Mouse (Mus musculus) kidney, embryonic 15.5 days (tissue): Measurements from ENCODE around the gene Cd82. TPM values are rescaled to one million over a fixed set of nuclear protein-coding genes. Genes with fewer than 3 reads are reported as not detected.

ENCODE experiments used
- ATAC-seq: fragments of 200-750 bp; cut with Nextera tagmentation; replicated peaks from 2 replicates; pipeline ENCODE4 v1.8.0; 2017; ENCODE audit warnings: moderate TSS enrichment; ENCODE audit not compliant: low FRiP score
- H3K27ac ChIP-seq: fragments of 300-500 bp; sonication (generic); 2 replicates; pipeline ENCODE4 v1.5.1; 2015; ENCODE audit warnings: mild to moderate bottlenecking, inconsistent platforms
- H3K27me3 ChIP-seq: fragments of 300-500 bp; sonication (generic); 2 replicates; pipeline ENCODE4 v1.6.1; 2015; ENCODE audit warnings: inconsistent platforms
- H3K36me3 ChIP-seq: fragments of 300-500 bp; sonication (generic); 2 replicates; pipeline ENCODE4 v1.6.1; 2015; ENCODE audit warnings: inconsistent platforms
- H3K4me1 ChIP-seq: fragments of 300-500 bp; sonication (generic); 2 replicates; pipeline ENCODE4 v1.6.1; 2015; ENCODE audit warnings: inconsistent platforms
- H3K4me2 ChIP-seq: fragments of 300-500 bp; sonication (generic); 2 replicates; pipeline ENCODE4 v1.6.1; 2015; ENCODE audit warnings: moderate library complexity, mild to moderate bottlenecking, inconsistent platforms
- H3K4me3 ChIP-seq: fragments of 300-500 bp; sonication (generic); replicated peaks from 2 replicates; pipeline ENCODE4 v1.5.1; 2015; ENCODE audit warnings: mild to moderate bottlenecking, inconsistent platforms
- H3K9ac ChIP-seq: fragments of 300-500 bp; sonication (generic); 2 replicates; pipeline ENCODE4 v1.6.1; 2015; ENCODE audit warnings: mild to moderate bottlenecking, inconsistent platforms
- H3K9me3 ChIP-seq: fragments of 300-500 bp; sonication (generic); replicated peaks from 2 replicates; pipeline ENCODE4 v1.6.1; 2016; ENCODE audit warnings: inconsistent platforms
- WGBS: fragments of 180-500 bp; shearing (Covaris S2); methylation state at CpG from one replicate; pipeline ENCODE4 v1.1.7; 2015; ENCODE audit warnings: mixed read lengths; 5-methylcytosine and 5-hydroxymethylcytosine counted together
- polyA plus RNA-seq: library from polyadenylated mRNA; unstranded; fragments of >200 nt; fragmentation: Nextera tagmentation; extraction: Ambion mirVana; gene quantifications from 2 replicates; pipeline ENCODE4 v1.2.1, GENCODE M21; 2015

Gene Cd82
- polyA plus RNA-seq, 1 experiment from 2014 or later = 47.8 TPM

GRCm38 (mm10) chr2:93460786-93461469 is 2.0 kb downstream of the Cd82 start:
- Histone ChIP-seq H3K4me3 (peak overlapping the region; percentile 60), H3K36me3 (no peaks in the 10 kb centered on the region), H3K9ac (no peak overlapping the region), H3K4me2 (peak overlapping the region; percentile 87), H3K4me1 (peaks cover 63% of the 10 kb centered on the region), H3K27ac (no peak overlapping the region), H3K27me3 (peaks cover 4% of the 10 kb centered on the region; the same call in 1 of the 2 replicates), H3K9me3 (no peaks in the 10 kb centered on the region)
- WGBS = 79% methylated on average over 6 of the region's 6 CpGs
- ATAC-seq = no peak

- 59% methylated on average over 7 of the region's 7 CpGs for WGBS
- H3K4me2 ChIP-seq = no peak overlapping the region
- H3K36me3 ChIP-seq = no peaks in the 10 kb centered on the region
- no peak overlapping the region for H3K4me3 ChIP-seq
- H3K9me3 ChIP-seq = no peaks in the 10 kb centered on the region
- H3K9ac ChIP-seq = 0 out of 2 replicates have a peak overlapping the region, but pooled peaks have one; percentile 0
- 0 out of 2 replicates have a peak, but pooled peaks cover 4% of the 10 kb centered on the region for H3K27me3 ChIP-seq
- peak overlapping the region; percentile 73 for H3K27ac ChIP-seq
- ATAC-seq = no peak
- H3K4me1 ChIP-seq = peaks cover 70% of the 10 kb centered on the region
Observed at GRCm38 (mm10) chr2:93459208-93459920, 3.6 kb downstream of the Cd82 start.

GRCm38 (mm10) chr2:93458332-93459207 is 4.4 kb downstream of the Cd82 start:
- no peak for ATAC-seq
- WGBS = 50% methylated on average over 8 of the region's 8 CpGs
- H3K4me1 ChIP-seq = peaks cover 74% of the 10 kb centered on the region

GRCm38 (mm10) chr2:93457426-93458130 is 5.4 kb downstream of the Cd82 start:
- H3K4me3 ChIP-seq = no peak overlapping the region
- H3K36me3 ChIP-seq = no peaks in the 10 kb centered on the region
- H3K4me1 ChIP-seq = peaks cover 67% of the 10 kb centered on the region
- H3K27ac ChIP-seq = 0 out of 2 replicates have a peak overlapping the region, but pooled peaks have one; percentile 13
- ATAC-seq = no peak
- H3K9ac ChIP-seq = no peak overlapping the region
- H3K9me3 ChIP-seq = no peaks in the 10 kb centered on the region
- 71% methylated on average over 6 of the region's 6 CpGs for WGBS
- H3K4me2 ChIP-seq = no peak overlapping the region
- H3K27me3 ChIP-seq = 0 out of 2 replicates have a peak, but pooled peaks cover 4% of the 10 kb centered on the region

More at GRCm38 (mm10) chr2:93458332-93459207, 4.4 kb downstream of the Cd82 start:
- Histone ChIP-seq H3K9me3 (no peaks in the 10 kb centered on the region), H3K36me3 (no peaks in the 10 kb centered on the region), H3K9ac (0 out of 2 replicates have a peak overlapping the region, but pooled peaks have one; percentile 0), H3K27me3 (0 out of 2 replicates have a peak, but pooled peaks cover 4% of the 10 kb centered on the region), H3K4me3 (no peak overlapping the region), H3K27ac (peak overlapping the region; percentile 73), H3K4me2 (no peak overlapping the region)

- Histone ChIP-seq H3K4me1 (peaks cover 70% of the 10 kb centered on the region), H3K9ac (no peak overlapping the region), H3K4me2 (no peak overlapping the region), H3K36me3 (no peaks in the 10 kb centered on the region), H3K27me3 (0 out of 2 replicates have a peak, but pooled peaks cover under 1% of the 10 kb centered on the region), H3K4me3 (no peak overlapping the region), H3K27ac (no peak overlapping the region), H3K9me3 (no peaks in the 10 kb centered on the region)
- WGBS = 51% methylated on average over 3 of the region's 3 CpGs
- no peak for ATAC-seq
Observed at GRCm38 (mm10) chr2:93456140-93456539, 6.8 kb downstream of the Cd82 start.

- H3K27ac ChIP-seq = 0 out of 2 replicates have a peak overlapping the region, but pooled peaks have one; percentile 34
- ATAC-seq = 0 out of 2 replicates have a peak, but pooled peaks have one; percentile 16
- H3K27me3 ChIP-seq = no peaks in the 10 kb centered on the region
- H3K9ac ChIP-seq = no peak overlapping the region
- H3K4me3 ChIP-seq = no peak overlapping the region
- H3K36me3 ChIP-seq = no peaks in the 10 kb centered on the region
- no peak overlapping the region for H3K4me2 ChIP-seq
- H3K9me3 ChIP-seq = no peaks in the 10 kb centered on the region
- 74% methylated on average over 3 of the region's 3 CpGs for WGBS
- peaks cover 71% of the 10 kb centered on the region for H3K4me1 ChIP-seq
Observed at GRCm38 (mm10) chr2:93454817-93455591, 7.9 kb downstream of the Cd82 start.

GRCm38 (mm10) chr2:93454334-93454733 is 8.6 kb downstream of the Cd82 start:
- 0 out of 2 replicates have a peak overlapping the region, but pooled peaks have one; percentile 34 for H3K27ac ChIP-seq
- no peak overlapping the region for H3K4me2 ChIP-seq
- no peak for ATAC-seq

GRCm38 (mm10) chr2:93453046-93453445 is 9.9 kb downstream of the Cd82 start:
- 68% methylated on average over 4 of the region's 4 CpGs for WGBS
- peak overlapping the region; percentile 84; the same call in 1 of the 2 replicates for H3K27ac ChIP-seq

More at GRCm38 (mm10) chr2:93454334-93454733, 8.6 kb downstream of the Cd82 start:
- Histone ChIP-seq H3K27me3 (no peaks in the 10 kb centered on the region), H3K9ac (no peak overlapping the region), H3K9me3 (no peaks in the 10 kb centered on the region), H3K4me1 (peaks cover 74% of the 10 kb centered on the region), H3K4me3 (no peak overlapping the region), H3K36me3 (no peaks in the 10 kb centered on the region)
- 60% methylated on average over 10 of the region's 10 CpGs for WGBS

GRCm38 (mm10) chr2:93452506-93452905 is 10.4 kb downstream of the Cd82 start:
- no peaks in the 10 kb centered on the region for H3K36me3 ChIP-seq
- WGBS = 59% methylated on average over 4 of the region's 4 CpGs
- H3K27me3 ChIP-seq = no peaks in the 10 kb centered on the region
- H3K9ac ChIP-seq = no peak overlapping the region
- peak overlapping the region; percentile 84 for H3K27ac ChIP-seq
- peaks cover 69% of the 10 kb centered on the region for H3K4me1 ChIP-seq
- no peak overlapping the region for H3K4me2 ChIP-seq
- no peaks in the 10 kb centered on the region for H3K9me3 ChIP-seq
- no peak overlapping the region for H3K4me3 ChIP-seq
- ATAC-seq = peak; percentile 16; the same call in 1 of the 2 replicates

More at GRCm38 (mm10) chr2:93453046-93453445, 9.9 kb downstream of the Cd82 start:
- H3K36me3 ChIP-seq = no peaks in the 10 kb centered on the region
- no peak overlapping the region for H3K4me3 ChIP-seq
- peaks cover 69% of the 10 kb centered on the region for H3K4me1 ChIP-seq
- H3K9me3 ChIP-seq = no peaks in the 10 kb centered on the region
- no peaks in the 10 kb centered on the region for H3K27me3 ChIP-seq
- ATAC-seq = no peak
- no peak overlapping the region for H3K9ac ChIP-seq
- H3K4me2 ChIP-seq = no peak overlapping the region

- H3K4me3 ChIP-seq = no peak overlapping the region
- WGBS = 54% methylated on average over 6 of the region's 6 CpGs
- peak overlapping the region; percentile 84 for H3K27ac ChIP-seq
- no peak overlapping the region for H3K4me2 ChIP-seq
- H3K4me1 ChIP-seq = peaks cover 69% of the 10 kb centered on the region
- H3K9me3 ChIP-seq = no peaks in the 10 kb centered on the region
- H3K36me3 ChIP-seq = no peaks in the 10 kb centered on the region
- H3K27me3 ChIP-seq = no peaks in the 10 kb centered on the region
- H3K9ac ChIP-seq = no peak overlapping the region
- ATAC-seq = no peak
Observed at GRCm38 (mm10) chr2:93452057-93452456, 10.9 kb downstream of the Cd82 start.
